Mouse (Mus musculus): ENCODE data around the gene Aff1. TPM values are rescaled to one million over a fixed set of nuclear protein-coding genes. Genes with fewer than 3 reads are reported as not detected.
A peak's percentile ranks its signal among the peaks of the same experiment; 100 is the strongest.

Aff1 gene
- polyA plus RNA-seq, 1 experiment = not detected

DNA sequence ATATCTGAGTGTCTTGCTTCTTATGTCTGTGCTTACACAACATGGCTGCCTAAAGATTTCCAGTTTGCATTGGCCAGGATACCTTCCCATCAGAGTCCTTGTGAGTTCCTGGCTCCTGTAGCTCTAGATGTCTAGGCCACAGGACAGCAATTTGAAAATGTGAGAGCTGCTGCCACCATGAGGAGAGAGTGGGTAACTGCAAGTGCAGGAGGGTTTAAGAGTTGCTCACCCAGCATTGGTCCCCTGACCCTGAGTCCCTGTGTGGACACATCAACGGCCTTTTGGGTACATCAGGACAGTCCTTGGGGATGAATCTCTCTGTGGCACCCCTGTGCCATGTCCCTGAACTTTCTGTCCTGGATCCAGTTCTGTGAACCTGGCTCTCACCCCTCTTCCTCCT, 125.6 kb downstream of the Aff1 start:
- H3K4me1 ChIP-seq (ENCODE audit: control insufficient read depth, insufficient read depth, low read length) = no peaks in the 10 kb centered on the region
- WGBS = 17% methylated on average over 1 of the region's 1 CpGs
- TF ChIP-seq POLR2A (IDR thresholded peaks at IDR 0.05; ENCODE audit: insufficient read depth, low read depth, low read length) = no peak
- TF ChIP-seq CTCF (IDR thresholded peaks at IDR 0.05; ENCODE audit: insufficient read depth, low read depth, low read length) = 0 out of 2 replicates have a peak, but pooled peaks have one; percentile 36
- H3K4me3 ChIP-seq (ENCODE audit: insufficient read depth, low read depth, low read length) = no peak overlapping the region
- no peak overlapping the region for H3K27ac ChIP-seq (ENCODE audit: insufficient read depth, low read depth, low read length)

DNA sequence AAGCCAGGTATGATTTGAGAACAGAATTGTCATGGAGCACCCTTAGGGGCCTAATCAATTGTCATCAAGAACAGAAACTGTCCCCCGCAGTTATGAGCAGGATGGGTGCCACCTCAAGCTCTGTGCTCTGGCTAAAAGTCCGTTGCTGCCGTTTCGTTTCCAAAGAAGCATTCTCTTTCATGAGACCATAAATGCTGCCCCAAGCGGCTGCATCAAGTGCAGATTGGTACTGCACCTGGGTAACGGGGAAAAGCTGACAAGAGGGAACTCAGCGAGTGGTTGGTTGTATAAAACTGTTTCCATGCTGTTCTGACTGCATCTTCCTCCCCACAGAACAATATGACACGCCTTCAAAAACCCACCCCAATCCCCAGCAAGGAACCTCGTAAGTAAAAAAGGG, 126.4 kb downstream of the Aff1 start:
- H3K27ac ChIP-seq (ENCODE audit: insufficient read depth, low read depth, low read length) = no peak overlapping the region
- no peak overlapping the region for H3K4me3 ChIP-seq (ENCODE audit: insufficient read depth, low read depth, low read length)
- TF ChIP-seq CTCF (IDR thresholded peaks at IDR 0.05; ENCODE audit: insufficient read depth, low read depth, low read length) (no peak), POLR2A (IDR thresholded peaks at IDR 0.05; ENCODE audit: insufficient read depth, low read depth, low read length) (no peak)
- no peaks in the 10 kb centered on the region for H3K4me1 ChIP-seq (ENCODE audit: control insufficient read depth, insufficient read depth, low read length)
- WGBS = 83% methylated on average over 9 of the region's 9 CpGs

DNA sequence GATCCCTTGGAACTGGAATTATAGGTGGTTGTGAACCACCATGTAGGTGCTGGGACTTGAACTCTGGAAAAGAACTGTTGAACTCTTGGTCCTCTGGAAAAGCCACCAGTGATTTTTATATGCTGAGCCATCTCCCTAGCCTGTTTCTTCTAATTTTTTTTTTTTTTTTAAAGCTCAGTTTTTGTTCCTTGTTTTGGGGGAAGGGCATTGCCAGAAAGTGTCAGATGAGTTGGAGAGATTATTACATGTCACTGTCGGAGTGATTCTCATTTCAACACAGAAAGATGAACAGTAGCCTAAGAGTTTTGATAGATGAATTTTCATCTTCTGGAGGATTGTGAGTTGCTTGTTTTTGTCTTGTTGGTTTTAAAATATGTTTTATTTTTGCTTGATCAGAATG, 127.5 kb downstream of the Aff1 start:
- no peak overlapping the region for H3K4me3 ChIP-seq (ENCODE audit: insufficient read depth, low read depth, low read length)
- TF ChIP-seq POLR2A (IDR thresholded peaks at IDR 0.05; ENCODE audit: insufficient read depth, low read depth, low read length) (no peak), CTCF (IDR thresholded peaks at IDR 0.05; ENCODE audit: insufficient read depth, low read depth, low read length) (no peak)
- WGBS = 100% methylated on average over 1 of the region's 1 CpGs
- no peaks in the 10 kb centered on the region for H3K4me1 ChIP-seq (ENCODE audit: control insufficient read depth, insufficient read depth, low read length)
- no peak overlapping the region for H3K27ac ChIP-seq (ENCODE audit: insufficient read depth, low read depth, low read length)

DNA sequence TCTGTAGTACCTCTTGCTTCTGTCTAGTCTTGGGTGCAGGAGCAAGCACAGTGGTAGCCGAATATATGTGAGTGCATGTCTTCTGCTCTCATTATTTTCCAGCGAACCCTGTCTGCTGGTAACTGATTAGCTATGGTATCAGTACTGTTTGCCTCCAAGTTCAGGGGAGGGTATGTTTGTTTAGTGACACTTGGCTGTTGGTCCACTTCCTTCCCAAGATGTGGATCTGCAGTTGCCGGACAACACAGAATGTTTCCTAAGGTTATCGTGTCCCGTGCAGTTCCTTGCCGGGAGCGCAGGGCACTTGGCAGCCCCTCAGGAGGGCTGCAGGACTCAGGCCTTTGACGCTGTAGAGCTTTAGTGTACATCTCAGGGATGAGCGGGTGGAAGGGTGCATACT, 128.9 kb downstream of the Aff1 start:
- H3K4me1 ChIP-seq (ENCODE audit: control insufficient read depth, insufficient read depth, low read length) = no peaks in the 10 kb centered on the region
- TF ChIP-seq CTCF (IDR thresholded peaks at IDR 0.05; ENCODE audit: insufficient read depth, low read depth, low read length) = no peak
- no peak overlapping the region for H3K4me3 ChIP-seq (ENCODE audit: insufficient read depth, low read depth, low read length)
- no peak overlapping the region for H3K27ac ChIP-seq (ENCODE audit: insufficient read depth, low read depth, low read length)
- WGBS = 86% methylated on average over 9 of the region's 9 CpGs

DNA sequence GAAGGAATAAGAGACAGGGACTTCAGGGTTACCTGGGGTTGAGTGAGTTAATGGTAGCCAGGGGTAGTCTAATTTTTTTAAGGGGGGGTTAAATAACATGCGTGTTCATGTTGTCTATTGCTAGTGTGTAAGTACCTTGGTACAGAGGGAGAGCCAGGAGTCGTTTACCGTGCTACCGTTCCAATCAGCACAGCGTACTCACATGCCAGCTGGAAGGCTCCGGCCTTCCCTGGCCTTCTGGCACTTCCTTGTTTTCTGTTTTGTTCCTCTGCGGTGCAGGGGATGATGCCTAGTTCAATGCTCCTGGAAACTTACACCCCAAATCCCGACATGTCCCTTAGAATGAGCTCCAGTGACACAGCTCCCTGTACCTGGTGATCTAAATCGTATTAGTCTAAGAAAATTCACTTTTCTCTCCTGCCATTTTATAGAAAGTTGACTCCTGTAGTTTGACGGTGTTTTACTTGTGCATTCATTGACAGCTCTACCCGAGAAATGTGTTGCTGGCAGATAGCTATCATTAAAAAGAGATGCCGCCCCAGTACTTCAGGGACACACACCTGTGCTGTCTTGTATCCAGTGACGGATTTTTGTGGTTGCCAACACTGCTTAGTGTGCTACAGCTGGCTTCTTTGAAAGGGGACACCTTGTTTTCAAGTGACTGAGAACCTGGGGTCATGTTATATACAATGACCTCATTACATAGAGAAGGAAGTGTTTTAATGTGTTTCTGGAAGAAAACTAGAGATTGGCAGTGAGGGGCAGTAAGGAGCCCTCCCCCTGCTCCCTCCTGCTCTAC, 129.5 kb downstream of the Aff1 start:
- 76% methylated on average over 13 of the region's 13 CpGs for WGBS
- Histone ChIP-seq H3K27ac (ENCODE audit: insufficient read depth, low read depth, low read length) (no peak overlapping the region), H3K4me1 (ENCODE audit: control insufficient read depth, insufficient read depth, low read length) (no peaks in the 10 kb centered on the region), H3K4me3 (ENCODE audit: insufficient read depth, low read depth, low read length) (no peak overlapping the region)
- TF ChIP-seq CTCF (IDR thresholded peaks at IDR 0.05; ENCODE audit: insufficient read depth, low read depth, low read length) (no peak), POLR2A (IDR thresholded peaks at IDR 0.05; ENCODE audit: insufficient read depth, low read depth, low read length) (no peak)

DNA sequence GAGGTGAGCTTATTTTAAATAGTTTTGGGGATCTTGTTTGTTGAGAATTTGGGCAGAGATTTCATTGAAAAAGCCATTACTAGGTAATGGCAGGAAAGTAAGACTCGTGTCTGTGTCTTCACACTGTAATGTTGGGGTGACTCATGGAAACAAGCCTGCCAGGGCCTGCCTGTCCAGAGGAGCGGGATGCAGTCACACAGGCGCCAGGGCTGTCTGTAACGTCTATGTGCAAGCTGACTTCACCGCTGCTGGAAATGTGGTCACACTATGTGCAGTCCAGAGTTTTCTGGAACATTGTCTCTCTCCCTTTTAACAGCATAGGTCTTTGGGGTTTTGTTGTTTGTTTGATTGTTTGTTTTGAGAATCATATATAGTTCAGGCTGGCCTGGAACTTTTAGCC, 130.8 kb downstream of the Aff1 start:
- WGBS = 89% methylated on average over 5 of the region's 5 CpGs
- Histone ChIP-seq H3K4me1 (ENCODE audit: control insufficient read depth, insufficient read depth, low read length) (no peaks in the 10 kb centered on the region), H3K27ac (ENCODE audit: insufficient read depth, low read depth, low read length) (no peak overlapping the region), H3K4me3 (ENCODE audit: insufficient read depth, low read depth, low read length) (no peak overlapping the region)
- TF ChIP-seq POLR2A (IDR thresholded peaks at IDR 0.05; ENCODE audit: insufficient read depth, low read depth, low read length) = no peak
- no peak for TF ChIP-seq CTCF (IDR thresholded peaks at IDR 0.05; ENCODE audit: insufficient read depth, low read depth, low read length)

DNA sequence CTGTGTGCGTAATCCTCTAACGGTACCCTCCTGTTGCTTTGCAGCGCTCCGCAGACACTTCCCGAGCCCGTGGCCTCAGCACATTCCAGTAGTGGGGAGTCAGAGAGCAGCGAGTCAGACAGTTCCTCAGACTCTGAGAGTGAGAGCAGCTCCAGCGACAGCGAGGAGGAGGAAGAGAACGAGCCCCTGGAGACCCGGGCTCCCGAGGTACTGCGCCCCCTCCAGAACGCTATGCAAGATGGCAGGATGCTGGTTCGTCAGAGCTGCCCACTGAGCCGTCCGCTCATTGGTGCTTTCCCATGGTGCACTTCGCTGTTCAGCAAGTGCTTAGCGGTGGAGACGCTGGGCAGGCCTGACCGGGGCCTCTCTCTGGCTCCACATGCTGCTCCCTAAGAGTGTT, 136.1 kb downstream of the Aff1 start:
- 92% methylated on average over 21 of the region's 21 CpGs for WGBS
- Histone ChIP-seq H3K27ac (ENCODE audit: insufficient read depth, low read depth, low read length) (no peak overlapping the region), H3K4me3 (ENCODE audit: insufficient read depth, low read depth, low read length) (no peak overlapping the region), H3K4me1 (ENCODE audit: control insufficient read depth, insufficient read depth, low read length) (0 out of 2 replicates have a peak, but pooled peaks cover under 1% of the 10 kb centered on the region)
- TF ChIP-seq CTCF (IDR thresholded peaks at IDR 0.05; ENCODE audit: insufficient read depth, low read depth, low read length) = no peak
- no peak for TF ChIP-seq POLR2A (IDR thresholded peaks at IDR 0.05; ENCODE audit: insufficient read depth, low read depth, low read length)

DNA sequence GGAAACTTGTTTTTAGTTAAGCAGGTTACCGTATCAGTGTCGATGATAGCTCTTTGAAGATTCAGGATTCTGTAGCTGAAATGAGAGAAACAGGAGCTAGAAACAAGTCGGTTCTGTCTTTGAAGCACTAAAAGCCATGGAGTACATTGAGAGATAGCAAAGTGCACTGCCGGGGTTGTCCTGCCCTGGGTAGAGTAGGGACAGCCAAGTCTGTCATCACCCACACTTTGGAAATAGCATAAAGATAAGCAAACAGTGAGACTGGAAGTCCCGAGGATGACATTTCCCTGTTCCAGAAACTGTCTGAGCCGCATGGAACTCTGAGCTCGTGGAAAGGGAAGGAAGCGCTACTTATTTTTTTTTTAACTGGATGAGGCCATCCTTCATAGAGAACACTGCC, 136.6 kb downstream of the Aff1 start:
- Histone ChIP-seq H3K4me3 (ENCODE audit: insufficient read depth, low read depth, low read length) (no peak overlapping the region), H3K4me1 (ENCODE audit: control insufficient read depth, insufficient read depth, low read length) (0 out of 2 replicates have a peak, but pooled peaks cover 3% of the 10 kb centered on the region), H3K27ac (ENCODE audit: insufficient read depth, low read depth, low read length) (no peak overlapping the region)
- 85% methylated on average over 8 of the region's 8 CpGs for WGBS
- no peak for TF ChIP-seq CTCF (IDR thresholded peaks at IDR 0.05; ENCODE audit: insufficient read depth, low read depth, low read length)

DNA sequence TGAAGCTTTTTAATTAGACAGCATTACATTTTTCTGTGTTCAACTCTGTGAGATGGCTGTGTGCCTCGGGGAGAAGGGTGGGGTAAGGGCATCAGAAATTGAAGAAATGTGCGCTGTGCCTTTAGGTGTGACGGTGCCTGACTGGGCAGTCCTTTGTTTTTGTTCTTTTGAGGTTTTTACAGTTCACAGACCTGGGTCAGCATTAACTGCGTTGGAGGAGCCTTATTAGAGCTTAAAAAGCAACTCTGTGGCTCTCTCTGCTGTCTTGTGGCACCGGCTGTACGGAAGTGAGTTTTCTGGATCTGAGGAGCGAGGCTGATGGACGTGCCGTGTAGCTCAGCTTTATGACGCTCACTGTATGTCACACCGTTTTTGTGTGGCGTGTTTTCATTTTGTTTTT, 137.0 kb downstream of the Aff1 start:
- H3K27ac ChIP-seq (ENCODE audit: insufficient read depth, low read depth, low read length) = no peak overlapping the region
- TF ChIP-seq CTCF (IDR thresholded peaks at IDR 0.05; ENCODE audit: insufficient read depth, low read depth, low read length) (no peak), POLR2A (IDR thresholded peaks at IDR 0.05; ENCODE audit: insufficient read depth, low read depth, low read length) (no peak)
- 88% methylated on average over 12 of the region's 12 CpGs for WGBS
- 0 out of 2 replicates have a peak, but pooled peaks cover 3% of the 10 kb centered on the region for H3K4me1 ChIP-seq (ENCODE audit: control insufficient read depth, insufficient read depth, low read length)
- H3K4me3 ChIP-seq (ENCODE audit: insufficient read depth, low read depth, low read length) = no peak overlapping the region

All from olfactory bulb, adult 2 months (tissue).